Comparison of ENCODE assay signal across 31 mouse cellular contexts in genomic region chr12:76540701-76541221, GRCm38 (mm10). TPM values are rescaled to one million over a fixed set of nuclear protein-coding genes. Genes with fewer than 3 reads are reported as not detected.
DNase-seq lines count a peak whose midpoint lies in the region; ATAC-seq and TF ChIP-seq lines count a peak whose summit lies in the region.
"Had no signal": no experiment of that assay in that cellular context is flagged by ENCODE, and none has a peak within 500 bp of the region (broad histone marks: within the 10 kb centered on the region; RNA-seq: fewer than 3 reads in every experiment).

No protein-coding gene starts in this region.

- peak overlapping the region; percentile 51 for H3K4me3 ChIP-seq in gastrocnemius, adult 2 months
- H3K4me3 ChIP-seq in liver, postnatal 0 days (ENCODE audit: low read depth, low read length) = no peak overlapping the region
- no peak overlapping the region for H3K4me3 ChIP-seq in liver, embryonic 12.5 days
- no peak overlapping the region for H3K4me3 ChIP-seq in MEL (ENCODE audit: control insufficient read depth in 1 of 2, insufficient read depth in 1 of 2, low read depth in 2 of 2, low read length in 2 of 2)
- no peak overlapping the region for H3K4me3 ChIP-seq in stomach, embryonic 15.5 days (replicated peaks)
- H3K4me3 ChIP-seq: forebrain, embryonic 10.5 days; hindbrain, embryonic 15.5 days; left cerebral cortex, adult 2 months; neural tube, embryonic 15.5 days had no signal

- no peaks in the 10 kb centered on the region for H3K9me3 ChIP-seq in liver, postnatal 0 days (ENCODE audit: low read length)
- H3K9me3 ChIP-seq in liver, embryonic 12.5 days (replicated peaks) = no peaks in the 10 kb centered on the region
- no peaks in the 10 kb centered on the region for H3K9me3 ChIP-seq in MEL (replicated peaks; ENCODE audit: insufficient read depth, low read length)
- H3K9me3 ChIP-seq in stomach, embryonic 15.5 days = no peaks in the 10 kb centered on the region
- H3K9me3 ChIP-seq: forebrain, embryonic 10.5 days; hindbrain, embryonic 15.5 days; neural tube, embryonic 15.5 days had no signal

- no peak overlapping the region for H3K4me2 ChIP-seq in liver, postnatal 0 days (ENCODE audit: low read depth, low read length)
- H3K4me2 ChIP-seq in liver, embryonic 12.5 days = no peak overlapping the region
- no peak overlapping the region for H3K4me2 ChIP-seq in stomach, embryonic 15.5 days
- H3K4me2 ChIP-seq: hindbrain, embryonic 15.5 days; liver, embryonic 11.5 days; neural tube, embryonic 15.5 days had no signal

- no peak for ATAC-seq in liver, postnatal 0 days
- ATAC-seq in liver, embryonic 12.5 days = no peak
- no peak for ATAC-seq in stomach, embryonic 15.5 days (ENCODE audit: insufficient read depth, low FRiP score, low read depth)
- ATAC-seq: activated CD4-positive, CD25-positive, alpha-beta regulatory T cell, adult 4 months; CD4-positive, CD25-positive, alpha-beta regulatory T cell, adult 4 months; forebrain, embryonic 16.5 days; intestine, embryonic 16.5 days; midbrain, embryonic 16.5 days had no signal

- H3K79me2 ChIP-seq in MEL (ENCODE audit: control insufficient read depth, insufficient read depth, low read length, poor library complexity) = no peaks in the 10 kb centered on the region

- no peaks in the 10 kb centered on the region for H3K27me3 ChIP-seq in liver, postnatal 0 days (ENCODE audit: insufficient read depth, low read length)
- peaks cover 25% of the 10 kb centered on the region for H3K27me3 ChIP-seq in liver, embryonic 12.5 days (replicated peaks)
- no peaks in the 10 kb centered on the region for H3K27me3 ChIP-seq in MEL (ENCODE audit: control insufficient read depth in 1 of 2, insufficient read depth in 2 of 2, low read length in 2 of 2)
- H3K27me3 ChIP-seq in stomach, embryonic 15.5 days (replicated peaks) = no peaks in the 10 kb centered on the region

- TF ChIP-seq EP300 in liver, postnatal 0 days (IDR thresholded peaks at IDR 0.05; ENCODE audit: low read depth) = no peak
- TF ChIP-seq EP300 in MEL (IDR thresholded peaks at IDR 0.05; ENCODE audit: low read depth in 1 of 2, low read length in 2 of 2) = no peak

- WGBS in liver, postnatal 0 days (ENCODE audit: insufficient replicate concordance) = 64% methylated on average over 10 of the region's 10 CpGs
- WGBS in liver, embryonic 12.5 days (ENCODE audit: insufficient replicate concordance) = 66% methylated on average over 10 of the region's 10 CpGs
- WGBS in stomach, embryonic 15.5 days = 63% methylated on average over 10 of the region's 10 CpGs

- peaks cover 58% of the 10 kb centered on the region for H3K4me1 ChIP-seq in liver, postnatal 0 days (ENCODE audit: insufficient read depth)
- H3K4me1 ChIP-seq in liver, embryonic 12.5 days = peaks cover 38% of the 10 kb centered on the region
- H3K4me1 ChIP-seq in MEL (ENCODE audit: control insufficient read depth in 1 of 2, insufficient read depth in 2 of 2, low read length in 2 of 2) = peaks cover 4 to 30% of the 10 kb centered on the region in 2 experiments; a peak in 2 of 4 replicates
- peaks cover 32% of the 10 kb centered on the region for H3K4me1 ChIP-seq in stomach, embryonic 15.5 days
- H3K4me1 ChIP-seq: hindbrain, embryonic 15.5 days; neural tube, embryonic 15.5 days had no signal

- no peak for TF ChIP-seq POLR2A in MEL (IDR thresholded peaks at IDR 0.05; ENCODE audit: control insufficient read depth in 1 of 2, insufficient read depth in 1 of 2, low read depth in 1 of 2, low read length in 2 of 2, poor library complexity in 1 of 2)

- DNase-seq in gastrocnemius, adult 2 months = no peak
- no peak for DNase-seq in gastrocnemius, postnatal 14 days
- no peak for DNase-seq in liver, postnatal 0 days
- no peak for DNase-seq in MEL (ENCODE audit: low read depth, low spot score)
- DNase-seq in cerebellum, adult 9-11 months = no peak
- DNase-seq in heart, postnatal 10 days = no peak
- DNase-seq: adrenal gland, adult 8-10 months; cerebellum, adult 2 months; cerebellum, postnatal 36 days; gastrocnemius, postnatal 25 days; heart, postnatal 4 days; kidney, postnatal 4 days; left cerebral cortex, postnatal 4 days; lung, adult 2 months; lung, postnatal 36 days; right cerebral cortex, adult 18-20 months; right cerebral cortex, postnatal 4 days; thymus, postnatal 14 days had no signal

- no peak for TF ChIP-seq CTCF in gastrocnemius, adult 2 months (IDR thresholded peaks at IDR 0.05)
- no peak for TF ChIP-seq CTCF in liver, postnatal 0 days (IDR thresholded peaks at IDR 0.05; ENCODE audit: low read depth)
- TF ChIP-seq CTCF in MEL (IDR thresholded peaks at IDR 0.05 in 2 of 3, conservative IDR thresholded peaks at IDR 0.05 in 1 of 3; ENCODE audit: control insufficient read depth in 1 of 3, insufficient read depth in 1 of 3, low read depth in 2 of 3, low read length in 3 of 3, poor library complexity in 1 of 3, severe bottlenecking in 1 of 3) = no peak

- no peak overlapping the region for H3K9ac ChIP-seq in liver, postnatal 0 days (replicated peaks)
- no peak overlapping the region for H3K9ac ChIP-seq in liver, embryonic 12.5 days
- H3K9ac ChIP-seq in MEL (ENCODE audit: control insufficient read depth, low read depth, low read length, poor library complexity, severe bottlenecking) = no peak overlapping the region
- no peak overlapping the region for H3K9ac ChIP-seq in stomach, embryonic 15.5 days
- H3K9ac ChIP-seq: hindbrain, embryonic 15.5 days; neural tube, embryonic 15.5 days had no signal

- no peak for TF ChIP-seq RAD21 in MEL (IDR thresholded peaks at IDR 0.05; ENCODE audit: low read depth, low read length)

- intact Hi-C loops in gastrocnemius, adult 2 months (cut with DNase I) = no loop called here
- intact Hi-C loops in gastrocnemius, postnatal 14 days (cut with DNase I; ENCODE audit: low total_unique reads) = loop anchor here (5.0 kb wide), 1 partner anchor 43 kb away; no protein-coding TSS in a partner anchor
- intact Hi-C loops in heart, postnatal 10 days (cut with DNase I) = no loop called here

- no peaks in the 10 kb centered on the region for H3K36me3 ChIP-seq in liver, postnatal 0 days (replicated peaks; ENCODE audit: insufficient read depth, low read length)
- H3K36me3 ChIP-seq in liver, embryonic 12.5 days = peaks cover 3% of the 10 kb centered on the region; the same call in 1 of the 2 replicates
- H3K36me3 ChIP-seq in MEL (ENCODE audit: control insufficient read depth in 1 of 2, insufficient read depth in 2 of 2, low read length in 2 of 2) = peaks cover 0 to 23% of the 10 kb centered on the region in 2 experiments; a peak in 2 of 4 replicates
- no peaks in the 10 kb centered on the region for H3K36me3 ChIP-seq in stomach, embryonic 15.5 days
- H3K36me3 ChIP-seq: forebrain, embryonic 10.5 days; G1E; hindbrain, embryonic 15.5 days; neural tube, embryonic 15.5 days had no signal

- H3K27ac ChIP-seq in gastrocnemius, adult 2 months = peak overlapping the region; percentile 75
- peak overlapping the region; percentile 22; the same call in 1 of the 2 replicates for H3K27ac ChIP-seq in liver, postnatal 0 days (ENCODE audit: low read depth)
- no peak overlapping the region for H3K27ac ChIP-seq in liver, embryonic 12.5 days
- no peak overlapping the region for H3K27ac ChIP-seq in MEL (ENCODE audit: control insufficient read depth, low read depth, low read length)
- H3K27ac ChIP-seq in stomach, embryonic 15.5 days = peak overlapping the region; percentile 62; the same call in 1 of the 2 replicates
- H3K27ac ChIP-seq: forebrain, embryonic 10.5 days; hindbrain, embryonic 15.5 days; left cerebral cortex, adult 2 months; neural tube, embryonic 15.5 days had no signal

TF ChIP-seq in MEL, 35 proteins besides CTCF, POLR2A, EP300 and RAD21:
- TF ChIP-seq ETS1 (IDR thresholded peaks at IDR 0.05; ENCODE audit: low read depth, low read length) (peak; percentile 19; the same call in 1 of the 2 replicates), JUND (IDR thresholded peaks at IDR 0.05; ENCODE audit: low read depth, low read length) (no peak), TBP (IDR thresholded peaks at IDR 0.05; ENCODE audit: low read depth, low read length) (no peak), MAX (IDR thresholded peaks at IDR 0.05; ENCODE audit: low read length) (no peak)

RNA-seq across cellular contexts. Expression of gene Plekhg3, which starts 10.1 kb away (rescaled TPM):
- total RNA-seq in gastrocnemius, adult 2 months (2021) = 1 to 10 TPM; 5.3 to 6.1 TPM
- 10 to 100 TPM; 10.3 to 11.7 TPM for total RNA-seq in gastrocnemius, postnatal 14 days (2021)
- polyA plus RNA-seq in liver, postnatal 0 days (2015; fragmentation: Nextera tagmentation; extraction: Ambion mirVana) = 3.3 and 3.7 TPM in 2 replicates
- 3.2 and 3.3 TPM in 2 replicates for polyA plus RNA-seq in liver, embryonic 12.5 days (2016; fragmentation: Nextera tagmentation; extraction: Ambion mirVana)
- total RNA-seq in MEL (2012; rRNA removed) = 0.92 and 1.9 TPM in 2 replicates
- polyA plus RNA-seq in MEL (2012; ENCODE audit: insufficient read depth in 1 of 2, insufficient read length in 2 of 2, low read depth in 1 of 2, low replicate concordance in 2 of 2, missing spikeins in 1 of 2) = 1 to 10 TPM in 1 of 2 experiments, not detected in 1; 7.0 TPM
- polyA plus RNA-seq in stomach, embryonic 15.5 days (2015; fragmentation: Nextera tagmentation; extraction: Ambion mirVana) = 11.5 and 13.9 TPM in 2 replicates
- total RNA-seq in heart, postnatal 10 days (2021) = 10 to 100 TPM; 22.7 to 24.6 TPM

Comparison
In these comparisons a context has a peak if more than half of its experiments do, and no peak if none do; other contexts are left out.
1. H3K27ac ChIP-seq: peak in gastrocnemius, adult 2 months (single experiment), liver, postnatal 0 days (single experiment) and stomach, embryonic 15.5 days (single experiment); none in liver, embryonic 12.5 days (single experiment) and MEL (single experiment).